Mouse (Mus musculus): ENCODE measurements at regions not wholly inside any gene's neighbourhood (a gene's known extent, or its start where the extent isn't known, plus 50 kb on each side); places are given as distances from the start of the nearest gene placed in this dataset.

- DNase-seq = no peak
These were observed 255.3 kb downstream of the Med13l start for GRCm38 (mm10) chr5:118815783-118816182.

- DNase-seq = no peak
These were observed 257.8 kb downstream of the Med13l start for GRCm38 (mm10) chr5:118818294-118818693.

GRCm38 (mm10) chr5:118824791-118825190, 264.3 kb downstream of the Med13l start:
- DNase-seq = no peak

- no peak for DNase-seq
These were observed 268.7 kb downstream of the Med13l start for GRCm38 (mm10) chr5:118829031-118829698.

- no peak for DNase-seq
These were observed 272.2 kb downstream of the Med13l start for GRCm38 (mm10) chr5:118832701-118833100.

GRCm38 (mm10) chr5:118834129-118834528, 273.6 kb downstream of the Med13l start:
- DNase-seq = no peak

GRCm38 (mm10) chr5:118837001-118837400, 276.5 kb downstream of the Med13l start:
- no peak for DNase-seq

- no peak for DNase-seq
These were observed 277.9 kb downstream of the Med13l start for GRCm38 (mm10) chr5:118838421-118838820.

GRCm38 (mm10) chr5:118839916-118840315, 279.4 kb downstream of the Med13l start:
- no peak for DNase-seq

GRCm38 (mm10) chr5:118841210-118842016, 280.9 kb downstream of the Med13l start:
- no peak for DNase-seq

GRCm38 (mm10) chr5:118842017-118842396, 281.5 kb downstream of the Med13l start:
- DNase-seq = no peak

GRCm38 (mm10) chr5:118857001-118857400, 296.5 kb downstream of the Med13l start:
- DNase-seq = no peak

- DNase-seq = no peak
These were observed 300.8 kb downstream of the Med13l start for GRCm38 (mm10) chr5:118861143-118861847.

GRCm38 (mm10) chr5:118867511-118867910, 307.0 kb downstream of the Med13l start:
- DNase-seq = no peak

- DNase-seq = no peak
These were observed 308.9 kb downstream of the Med13l start for GRCm38 (mm10) chr5:118869330-118869729.

- DNase-seq = no peak
These were observed 313.4 kb downstream of the Med13l start for GRCm38 (mm10) chr5:118873871-118874270.

- no peak for DNase-seq
These were observed 314.7 kb downstream of the Med13l start for GRCm38 (mm10) chr5:118875096-118875637.

- no peak for DNase-seq
These were observed 316.3 kb downstream of the Med13l start for GRCm38 (mm10) chr5:118876586-118877312.

- peak; percentile 27 for DNase-seq
These were observed 316.8 kb downstream of the Med13l start for GRCm38 (mm10) chr5:118877313-118877669.

- no peak for DNase-seq
These were observed 317.4 kb downstream of the Med13l start for GRCm38 (mm10) chr5:118877831-118878230.

GRCm38 (mm10) chr5:118878722-118879121, 318.2 kb downstream of the Med13l start:
- no peak for DNase-seq

- peak; percentile 72 for DNase-seq
These were observed 319.5 kb downstream of the Med13l start for GRCm38 (mm10) chr5:118879808-118880478.

All from kidney, adult 18-20 months (tissue).